ENCODE assay signal across 9 mouse cellular contexts in genomic region chr19:47291307-47292080, GRCm38 (mm10).
DNase-seq lines count a peak whose midpoint lies in the region; ATAC-seq lines count a peak whose summit lies in the region.
"Had no signal": no experiment of that assay in that cellular context is flagged by ENCODE, and none has a peak within 500 bp of the region (broad histone marks: within the 10 kb centered on the region; RNA-seq: fewer than 3 reads in every experiment).

No protein-coding gene starts in this region.

- DNase-seq in gastrocnemius, postnatal 14 days: peak; percentile 65
- DNase-seq in gastrocnemius, postnatal 36 days: no peak
- DNase-seq in embryo, embryonic 10.5 days (ENCODE audit: low spot score): peak; percentile 76
- DNase-seq in intestine, embryonic 14.5 days (ENCODE audit: low spot score): no peak
- peak; percentile 55 for DNase-seq in mesoderm, embryonic 11.5 days (ENCODE audit: low read depth, low spot score)
- no peak for DNase-seq in frontal cortex, postnatal 36 days (ENCODE audit: low spot score in 2 of 2)
- DNase-seq in cerebellum, adult 9-11 months: no peak

- ATAC-seq in intestine, embryonic 14.5 days (replicated peaks; ENCODE audit: low FRiP score, low TSS enrichment, low read depth): 0 out of 2 replicates have a peak, but pooled peaks have one; percentile 36
- ATAC-seq in megakaryocyte, adult 5-6 weeks (ENCODE audit: poor library complexity, severe bottlenecking): no peak

- H3K36me3 ChIP-seq in intestine, embryonic 14.5 days (ENCODE audit: control insufficient read depth, insufficient read depth, low read length): peaks cover 22% of the 10 kb centered on the region

- H3K27me3 ChIP-seq in intestine, embryonic 14.5 days (replicated peaks; ENCODE audit: control insufficient read depth, insufficient read depth, low read length): no peaks in the 10 kb centered on the region
- H3K27me3 ChIP-seq: CH12.LX had no signal

- H3K27ac ChIP-seq in intestine, embryonic 14.5 days (ENCODE audit: low read depth): peak overlapping the region; percentile 39

- no peak overlapping the region for H3K9ac ChIP-seq in intestine, embryonic 14.5 days (ENCODE audit: low read length)

- H3K4me1 ChIP-seq in intestine, embryonic 14.5 days (replicated peaks; ENCODE audit: control insufficient read depth, insufficient read depth, low read length): peaks cover 22% of the 10 kb centered on the region

- H3K9me3 ChIP-seq in intestine, embryonic 14.5 days (ENCODE audit: control insufficient read depth, low read length): no peaks in the 10 kb centered on the region

- no peak overlapping the region for H3K4me3 ChIP-seq in intestine, embryonic 14.5 days (ENCODE audit: low read depth, low read length)

- WGBS in intestine, embryonic 14.5 days: 40% methylated on average over 7 of the region's 7 CpGs

- intact Hi-C loops in gastrocnemius, postnatal 14 days (cut with DNase I; ENCODE audit: low total_unique reads): no loop called here
- intact Hi-C loops in gastrocnemius, postnatal 36 days (cut with DNase I): no loop called here

- no peak overlapping the region for H3K4me2 ChIP-seq in intestine, embryonic 14.5 days (ENCODE audit: low read length)

Comparison
In these comparisons a context has a peak if more than half of its experiments do, and no peak if none do; other contexts are left out.
1. DNase-seq: peak in gastrocnemius, postnatal 14 days (single experiment), embryo, embryonic 10.5 days (single experiment) and mesoderm, embryonic 11.5 days (single experiment); none in gastrocnemius, postnatal 36 days (0 of 2), intestine, embryonic 14.5 days (single experiment), frontal cortex, postnatal 36 days (0 of 2) and cerebellum, adult 9-11 months (single experiment).